Mouse (Mus musculus): Measurements from ENCODE around the gene Catsperz. TPM values are rescaled to one million over a fixed set of nuclear protein-coding genes. Genes with fewer than 3 reads are reported as not detected.
A peak's percentile ranks its signal among the peaks of the same experiment; 100 is the strongest.

The Catsperz gene
- polyA plus RNA-seq, 1 experiment from 2014 or later, result 1.4 TPM

DNA sequence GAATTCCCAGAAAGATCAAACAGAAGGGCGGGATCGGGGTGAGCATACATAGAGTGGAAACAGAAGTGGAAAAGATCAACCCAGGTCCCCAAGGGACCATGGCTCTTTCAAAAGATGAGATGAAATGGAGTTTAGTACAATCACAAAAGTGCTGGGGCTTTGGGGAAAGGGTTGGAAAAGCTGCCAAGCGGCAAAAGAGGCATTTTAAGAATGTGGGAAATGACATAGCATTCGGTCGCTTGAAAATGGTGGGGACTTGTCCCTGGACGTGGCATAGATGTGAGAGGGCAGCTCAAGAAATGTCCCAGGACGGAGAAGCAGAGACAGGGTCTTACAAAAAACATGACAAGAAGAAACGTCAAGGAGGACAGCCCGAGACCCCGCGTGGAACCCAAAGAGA is 16.2 kb downstream of the Catsperz start:
- Histone ChIP-seq H3K4me1 (ENCODE audit: control insufficient read depth in 2 of 2, insufficient read depth in 2 of 2, low read length in 2 of 2) (peaks cover 6 to 25% of the 10 kb centered on the region in 2 experiments), H3K4me3 (ENCODE audit: control insufficient read depth in 1 of 2, insufficient read depth in 1 of 2, low read depth in 1 of 2, low read length in 2 of 2) (peak overlapping the region; percentile 68 to 73), H3K4me2 (ENCODE audit: low read length) (peak overlapping the region; percentile 86), H3K27me3 (ENCODE audit: control insufficient read depth, insufficient read depth, low read length) (no peaks in the 10 kb centered on the region), H3K9ac (ENCODE audit: low read length) (peak overlapping the region; percentile 89), H3K36me3 (ENCODE audit: control insufficient read depth, insufficient read depth, low read length) (peaks cover 60% of the 10 kb centered on the region), H3K27ac (replicated peaks in 1 of 2; ENCODE audit: control insufficient read depth in 1 of 2, insufficient read depth in 1 of 2, low read depth in 2 of 2, low read length in 2 of 2) (peak overlapping the region; percentile 99 to 100), H3K9me3 (ENCODE audit: control insufficient read depth, low read length) (no peaks in the 10 kb centered on the region)
- 5% methylated on average over 11 of the region's 11 CpGs for WGBS
- ATAC-seq (ENCODE audit: insufficient number of reproducible peaks, insufficient read depth, low FRiP score, low read depth), result no peak

DNA sequence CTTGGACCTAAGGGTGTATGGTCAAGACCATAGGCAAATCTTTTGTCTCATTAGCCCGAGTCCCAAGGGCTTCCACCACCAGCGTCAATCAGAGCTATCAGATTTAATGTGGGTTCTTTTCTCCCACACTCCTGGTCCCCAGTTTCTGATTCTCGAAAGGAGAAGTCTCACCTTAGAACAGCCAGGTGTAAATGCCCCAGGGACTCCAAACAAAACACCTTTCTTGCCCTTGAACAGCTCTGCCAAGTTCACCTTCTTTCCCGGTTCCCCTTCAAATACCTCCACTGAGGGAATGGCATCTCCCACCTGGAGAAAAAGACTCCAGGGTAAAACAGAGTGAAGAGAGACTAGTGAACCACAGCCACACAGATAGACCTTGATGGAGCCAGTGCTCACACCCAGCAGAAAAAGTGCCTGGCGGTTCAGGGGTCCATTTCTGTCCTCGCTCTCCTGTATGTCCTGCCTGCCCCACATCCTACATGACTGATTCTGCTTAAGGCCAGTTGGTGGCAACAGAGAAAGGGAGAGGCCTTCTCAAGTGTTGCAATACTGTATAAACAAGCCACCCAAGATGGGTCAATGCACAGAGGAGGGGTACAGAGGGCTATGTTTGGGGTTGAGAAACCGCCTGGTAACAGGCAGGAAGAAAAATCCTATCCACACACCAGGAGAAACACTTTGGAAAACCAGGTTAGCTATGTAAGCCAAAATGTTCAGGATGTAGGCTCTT is 17.2 kb downstream of the Catsperz start:
- peaks cover 51% of the 10 kb centered on the region for H3K36me3 ChIP-seq (ENCODE audit: control insufficient read depth, insufficient read depth, low read length)
- H3K9ac ChIP-seq (ENCODE audit: low read length), result peak overlapping the region; percentile 89
- H3K27ac ChIP-seq (replicated peaks in 1 of 2; ENCODE audit: control insufficient read depth in 1 of 2, insufficient read depth in 1 of 2, low read depth in 2 of 2, low read length in 2 of 2), result no peak overlapping the region

DNA sequence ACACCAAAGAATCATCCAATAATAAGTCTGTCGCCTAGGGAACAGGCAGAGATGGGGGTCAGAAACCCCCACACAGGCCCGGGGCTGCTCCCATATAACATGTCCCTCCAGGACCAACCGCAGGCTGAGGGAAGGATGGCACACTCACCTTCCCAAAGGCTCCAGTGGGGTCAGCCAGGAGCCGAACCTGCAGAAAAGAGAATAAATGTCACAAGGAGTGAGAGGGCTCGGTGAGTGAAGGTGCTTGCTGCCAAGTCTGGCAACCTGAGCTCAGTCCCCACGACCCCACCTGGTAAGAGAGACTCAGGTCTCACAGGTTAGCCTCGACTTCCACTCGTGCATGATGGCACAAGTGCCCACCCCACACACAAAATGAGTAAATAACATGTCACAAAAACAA is 18.1 kb downstream of the Catsperz start:
- Histone ChIP-seq H3K27ac (replicated peaks in 1 of 2; ENCODE audit: control insufficient read depth in 1 of 2, insufficient read depth in 1 of 2, low read depth in 2 of 2, low read length in 2 of 2) (no peak overlapping the region), H3K4me3 (ENCODE audit: control insufficient read depth in 1 of 2, insufficient read depth in 1 of 2, low read depth in 1 of 2, low read length in 2 of 2) (no peak overlapping the region), H3K4me2 (ENCODE audit: low read length) (no peak overlapping the region), H3K36me3 (ENCODE audit: control insufficient read depth, insufficient read depth, low read length) (peaks cover 42% of the 10 kb centered on the region), H3K27me3 (ENCODE audit: control insufficient read depth, insufficient read depth, low read length) (no peaks in the 10 kb centered on the region), H3K9me3 (ENCODE audit: control insufficient read depth, low read length) (no peaks in the 10 kb centered on the region), H3K4me1 (ENCODE audit: control insufficient read depth in 2 of 2, insufficient read depth in 2 of 2, low read length in 2 of 2) (peaks cover 6 to 25% of the 10 kb centered on the region in 2 experiments), H3K9ac (ENCODE audit: low read length) (no peak overlapping the region; the same call in 1 of the 2 replicates)
- 92% methylated on average over 8 of the region's 8 CpGs for WGBS
- ATAC-seq (ENCODE audit: insufficient number of reproducible peaks, insufficient read depth, low FRiP score, low read depth), result no peak

More for the DNA sequence above, 17.2 kb downstream of the Catsperz start:
- peak overlapping the region; percentile 86 for H3K4me2 ChIP-seq (ENCODE audit: low read length)
- no peaks in the 10 kb centered on the region for H3K27me3 ChIP-seq (ENCODE audit: control insufficient read depth, insufficient read depth, low read length)
- 86% methylated on average over 7 of the region's 7 CpGs for WGBS
- ATAC-seq (ENCODE audit: insufficient number of reproducible peaks, insufficient read depth, low FRiP score, low read depth), result no peak
- peak overlapping the region; percentile 68 to 73; a peak in 2 of 4 replicates for H3K4me3 ChIP-seq (ENCODE audit: control insufficient read depth in 1 of 2, insufficient read depth in 1 of 2, low read depth in 1 of 2, low read length in 2 of 2)
- no peaks in the 10 kb centered on the region for H3K9me3 ChIP-seq (ENCODE audit: control insufficient read depth, low read length)
- peaks cover 6 to 25% of the 10 kb centered on the region in 2 experiments for H3K4me1 ChIP-seq (ENCODE audit: control insufficient read depth in 2 of 2, insufficient read depth in 2 of 2, low read length in 2 of 2)

DNA sequence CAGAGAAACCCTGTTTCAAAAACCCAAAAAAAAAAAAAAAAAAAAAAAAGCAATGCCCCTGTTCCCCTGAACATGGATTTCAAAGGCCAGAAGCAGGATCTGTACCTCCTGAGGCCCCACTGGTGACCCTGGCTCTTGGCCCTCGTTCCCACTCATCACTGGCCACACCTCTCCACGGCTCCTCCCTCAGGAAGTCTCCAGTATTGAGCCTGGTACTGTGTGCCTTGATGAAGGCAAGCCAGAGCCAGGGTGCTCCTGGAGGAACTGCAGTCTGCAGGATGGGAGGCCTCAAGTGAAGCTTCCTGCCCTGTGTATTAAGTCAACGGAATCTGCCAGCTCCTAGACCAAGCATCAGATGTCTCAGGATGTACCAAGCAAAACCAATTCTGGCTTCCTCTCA is 19.0 kb downstream of the Catsperz start:
- no peaks in the 10 kb centered on the region for H3K27me3 ChIP-seq (ENCODE audit: control insufficient read depth, insufficient read depth, low read length)
- H3K9me3 ChIP-seq (ENCODE audit: control insufficient read depth, low read length), result no peaks in the 10 kb centered on the region
- no peak overlapping the region for H3K4me3 ChIP-seq (ENCODE audit: control insufficient read depth in 1 of 2, insufficient read depth in 1 of 2, low read depth in 1 of 2, low read length in 2 of 2)
- peaks cover 33% of the 10 kb centered on the region for H3K36me3 ChIP-seq (ENCODE audit: control insufficient read depth, insufficient read depth, low read length)
- peaks cover 6 to 21% of the 10 kb centered on the region in 2 experiments for H3K4me1 ChIP-seq (ENCODE audit: control insufficient read depth in 2 of 2, insufficient read depth in 2 of 2, low read length in 2 of 2)
- no peak overlapping the region for H3K9ac ChIP-seq (ENCODE audit: low read length)
- 86% methylated on average over 3 of the region's 3 CpGs for WGBS
- no peak overlapping the region for H3K27ac ChIP-seq (replicated peaks in 1 of 2; ENCODE audit: control insufficient read depth in 1 of 2, insufficient read depth in 1 of 2, low read depth in 2 of 2, low read length in 2 of 2)
- no peak overlapping the region for H3K4me2 ChIP-seq (ENCODE audit: low read length)
- ATAC-seq (ENCODE audit: insufficient number of reproducible peaks, insufficient read depth, low FRiP score, low read depth), result no peak

DNA sequence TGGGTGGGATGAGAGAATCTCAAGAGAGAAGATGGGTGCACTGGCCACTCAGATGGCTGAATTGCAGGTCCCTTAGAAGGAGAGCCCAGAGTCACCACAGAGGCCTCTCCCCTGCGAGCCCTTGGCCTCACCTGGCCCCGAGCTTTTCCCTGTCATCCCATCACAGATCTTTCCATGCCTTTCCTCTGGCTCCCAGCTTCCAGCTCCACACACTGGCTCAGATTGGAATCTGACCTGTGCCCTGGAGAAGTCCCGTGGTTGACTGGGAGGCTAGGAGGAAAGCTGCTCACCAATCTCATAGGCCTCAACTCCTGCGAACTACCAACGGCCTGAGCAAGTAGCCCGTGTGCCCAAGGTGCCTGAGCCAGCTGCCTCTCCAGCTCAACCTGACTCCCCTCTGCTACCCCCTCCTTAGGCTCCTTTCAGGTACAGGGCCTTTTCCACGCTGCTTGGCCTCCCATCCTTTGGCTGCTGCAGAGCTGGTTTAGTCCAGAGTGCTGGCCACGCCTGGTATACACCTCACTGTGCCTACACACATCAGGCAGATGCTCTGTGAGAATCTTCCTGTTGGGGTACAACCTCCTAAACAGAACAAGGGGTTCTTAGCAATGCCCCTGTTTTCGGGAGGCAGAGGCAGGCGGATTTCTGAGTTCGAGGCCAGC is 19.6 kb downstream of the Catsperz start:
- 85% methylated on average over 11 of the region's 11 CpGs for WGBS
- Histone ChIP-seq H3K27me3 (ENCODE audit: control insufficient read depth, insufficient read depth, low read length) (no peaks in the 10 kb centered on the region), H3K4me2 (ENCODE audit: low read length) (no peak overlapping the region), H3K9ac (ENCODE audit: low read length) (no peak overlapping the region), H3K4me3 (ENCODE audit: control insufficient read depth in 1 of 2, insufficient read depth in 1 of 2, low read depth in 1 of 2, low read length in 2 of 2) (no peak overlapping the region), H3K9me3 (ENCODE audit: control insufficient read depth, low read length) (no peaks in the 10 kb centered on the region), H3K36me3 (ENCODE audit: control insufficient read depth, insufficient read depth, low read length) (peaks cover 30% of the 10 kb centered on the region), H3K4me1 (ENCODE audit: control insufficient read depth in 2 of 2, insufficient read depth in 2 of 2, low read length in 2 of 2) (peaks cover 6 to 17% of the 10 kb centered on the region in 2 experiments), H3K27ac (replicated peaks in 1 of 2; ENCODE audit: control insufficient read depth in 1 of 2, insufficient read depth in 1 of 2, low read depth in 2 of 2, low read length in 2 of 2) (no peak overlapping the region)
- no peak for ATAC-seq (ENCODE audit: insufficient number of reproducible peaks, insufficient read depth, low FRiP score, low read depth)

DNA sequence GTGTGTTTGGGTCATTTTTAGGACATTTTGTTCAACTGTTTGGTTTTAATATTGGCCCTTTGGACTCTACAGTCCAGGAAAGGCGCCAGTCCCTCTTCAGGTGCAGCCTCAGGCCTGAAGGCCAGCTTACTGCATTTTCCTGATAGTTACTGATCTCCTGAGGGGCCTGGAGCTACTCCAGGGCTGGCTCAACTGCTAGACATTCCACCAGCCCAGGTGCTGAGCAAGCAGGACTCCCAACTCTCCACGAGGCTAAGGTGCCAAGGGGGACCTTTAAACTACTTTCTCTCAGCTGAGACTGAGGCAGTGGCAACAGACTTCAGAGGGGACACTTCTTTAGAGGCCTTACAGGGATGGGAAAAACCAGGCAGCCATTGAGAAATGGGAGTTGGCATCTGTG is 20.3 kb downstream of the Catsperz start:
- no peak overlapping the region for H3K4me2 ChIP-seq (ENCODE audit: low read length)
- H3K4me3 ChIP-seq (ENCODE audit: control insufficient read depth in 1 of 2, insufficient read depth in 1 of 2, low read depth in 1 of 2, low read length in 2 of 2), result no peak overlapping the region
- peaks cover 30% of the 10 kb centered on the region for H3K36me3 ChIP-seq (ENCODE audit: control insufficient read depth, insufficient read depth, low read length)
- no peak overlapping the region for H3K9ac ChIP-seq (ENCODE audit: low read length)
- no peak for ATAC-seq (ENCODE audit: insufficient number of reproducible peaks, insufficient read depth, low FRiP score, low read depth)
- H3K9me3 ChIP-seq (ENCODE audit: control insufficient read depth, low read length), result peaks cover 3% of the 10 kb centered on the region; the same call in 1 of the 2 replicates
- 81% methylated on average over 2 of the region's 2 CpGs for WGBS
- H3K4me1 ChIP-seq (ENCODE audit: control insufficient read depth in 2 of 2, insufficient read depth in 2 of 2, low read length in 2 of 2), result peaks cover 6 to 17% of the 10 kb centered on the region in 2 experiments
- no peak overlapping the region for H3K27ac ChIP-seq (replicated peaks in 1 of 2; ENCODE audit: control insufficient read depth in 1 of 2, insufficient read depth in 1 of 2, low read depth in 2 of 2, low read length in 2 of 2)
- H3K27me3 ChIP-seq (ENCODE audit: control insufficient read depth, insufficient read depth, low read length), result no peaks in the 10 kb centered on the region

DNA sequence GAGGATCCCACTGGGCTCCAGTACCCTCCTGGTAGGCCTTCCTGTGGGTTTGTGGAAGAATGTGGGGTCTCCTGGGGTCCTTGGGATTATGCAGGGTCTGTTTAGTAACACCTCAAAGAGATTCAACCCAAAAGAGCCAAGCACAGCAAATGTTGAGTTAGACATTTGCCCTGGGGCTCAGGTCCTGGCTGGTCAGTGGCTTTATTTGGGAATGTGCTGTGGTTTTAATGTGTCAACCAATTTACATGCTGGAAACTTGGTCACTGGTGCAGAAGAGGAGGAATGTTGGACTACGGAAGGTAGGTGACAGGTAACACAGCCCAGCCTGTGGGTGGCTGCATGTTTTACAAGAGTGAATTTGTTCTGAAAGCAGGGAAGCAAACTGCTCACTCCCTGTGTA is 22.1 kb downstream of the Catsperz start:
- Histone ChIP-seq H3K4me1 (ENCODE audit: control insufficient read depth in 2 of 2, insufficient read depth in 2 of 2, low read length in 2 of 2) (peaks cover 2 to 7% of the 10 kb centered on the region in 2 experiments), H3K4me2 (ENCODE audit: low read length) (no peak overlapping the region), H3K9me3 (ENCODE audit: control insufficient read depth, low read length) (peaks cover 3% of the 10 kb centered on the region; the same call in 1 of the 2 replicates), H3K36me3 (ENCODE audit: control insufficient read depth, insufficient read depth, low read length) (peaks cover 30% of the 10 kb centered on the region), H3K27me3 (ENCODE audit: control insufficient read depth, insufficient read depth, low read length) (no peaks in the 10 kb centered on the region), H3K9ac (ENCODE audit: low read length) (no peak overlapping the region), H3K27ac (replicated peaks in 1 of 2; ENCODE audit: control insufficient read depth in 1 of 2, insufficient read depth in 1 of 2, low read depth in 2 of 2, low read length in 2 of 2) (no peak overlapping the region), H3K4me3 (ENCODE audit: control insufficient read depth in 1 of 2, insufficient read depth in 1 of 2, low read depth in 1 of 2, low read length in 2 of 2) (no peak overlapping the region)
- no peak for ATAC-seq (ENCODE audit: insufficient number of reproducible peaks, insufficient read depth, low FRiP score, low read depth)
- WGBS, result 89% methylated on average over 1 of the region's 1 CpGs

Data from heart, embryonic 14.5 days (tissue).